Mouse (Mus musculus) hindbrain, embryonic 15.5 days (tissue): ENCODE data around the gene Sparc. TPM values are rescaled to one million over a fixed set of nuclear protein-coding genes. Genes with fewer than 3 reads are reported as not detected.

ENCODE experiments used
- ATAC-seq: fragments of 200-750 bp; cut with Nextera tagmentation; 2 replicates; pipeline ENCODE4 v1.8.0; 2017; ENCODE audit warnings: low read depth, moderate number of reproducible peaks, moderate TSS enrichment; ENCODE audit not compliant: low FRiP score
- H3K27ac ChIP-seq: fragments of 300-500 bp; sonication (generic); replicated peaks from 2 replicates; pipeline ENCODE4 v1.5.1; 2015; ENCODE audit warnings: mild to moderate bottlenecking, inconsistent platforms
- H3K27me3 ChIP-seq: fragments of 300-500 bp; sonication (generic); 2 replicates; pipeline ENCODE4 v1.6.1; 2015; ENCODE audit warnings: control low read depth, inconsistent platforms
- H3K36me3 ChIP-seq: fragments of 300-500 bp; sonication (generic); 2 replicates; pipeline ENCODE4 v1.6.1; 2015; ENCODE audit warnings: control low read depth, inconsistent platforms
- H3K4me1 ChIP-seq: fragments of 300-500 bp; sonication (generic); replicated peaks from 2 replicates; pipeline ENCODE4 v1.6.1; 2015; ENCODE audit warnings: control low read depth, inconsistent platforms
- H3K4me2 ChIP-seq: fragments of 300-500 bp; sonication (generic); 2 replicates; pipeline ENCODE4 v1.6.1; 2015; ENCODE audit warnings: moderate library complexity, mild to moderate bottlenecking, inconsistent platforms
- H3K4me3 ChIP-seq: fragments of 300-500 bp; sonication (generic); 2 replicates; pipeline ENCODE4 v1.5.1; 2015; ENCODE audit warnings: mild to moderate bottlenecking, inconsistent platforms
- H3K9ac ChIP-seq: fragments of 300-500 bp; sonication (generic); 2 replicates; pipeline ENCODE4 v1.6.1; 2015; ENCODE audit warnings: inconsistent platforms
- H3K9me3 ChIP-seq: fragments of 300-500 bp; sonication (generic); 2 replicates; pipeline ENCODE4 v1.6.1; 2016; ENCODE audit warnings: control low read depth, inconsistent platforms
- WGBS: fragments of 180-500 bp; shearing (Covaris S2); methylation state at CpG from one replicate; pipeline ENCODE4 v1.1.7; 2015; 5-methylcytosine and 5-hydroxymethylcytosine counted together
- polyA plus RNA-seq: library from polyadenylated mRNA; unstranded; fragments of >200 nt; fragmentation: Nextera tagmentation; extraction: Ambion mirVana; gene quantifications from 2 replicates; pipeline ENCODE4 v1.2.1, GENCODE M21; 2015

The Sparc gene
- polyA plus RNA-seq: 578 and 599 TPM in 2 replicates

- no peak within 1 kb of the TSS for H3K4me2 ChIP-seq
- no peaks in the 10 kb centered on the region for H3K36me3 ChIP-seq
- H3K27ac ChIP-seq: peak within 1 kb of the TSS; percentile 18; the same call in 1 of the 2 replicates
- no peak within 1 kb of the TSS for H3K4me3 ChIP-seq
- whole genome bisulfite sequencing: 100% methylated on average over 1 of the region's 1 CpGs
- ATAC-seq: no peak
- no peaks in the 10 kb centered on the region for H3K9me3 ChIP-seq
- H3K27me3 ChIP-seq: no peaks in the 10 kb centered on the region
- H3K4me1 ChIP-seq: peaks cover 38% of the 10 kb centered on the region
- no peak within 1 kb of the TSS for H3K9ac ChIP-seq
These were observed at the start of gene Sparc for GRCm38 (mm10) chr11:55422978-55423377. Sparc (minus strand) TSS chr11:55423183.

DNA sequence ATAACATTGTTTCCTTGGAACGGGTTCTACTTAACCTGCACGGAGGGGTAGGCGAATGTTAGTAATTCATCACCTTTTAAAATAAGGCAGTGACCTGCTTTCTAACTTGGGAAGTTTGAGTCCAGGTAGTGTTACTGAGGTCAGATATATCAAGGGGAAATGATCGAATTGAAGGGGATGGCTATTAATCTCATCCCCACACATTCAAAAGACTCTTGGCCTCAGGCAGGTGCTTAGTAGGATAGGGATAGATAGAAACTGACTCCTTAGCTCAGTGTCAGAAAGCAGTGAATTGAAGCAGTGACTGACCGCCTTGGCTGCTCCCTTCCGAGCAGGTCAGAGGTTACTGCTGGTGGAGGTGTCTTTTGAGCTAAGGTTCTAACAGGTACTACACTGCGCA lies 48.5 kb upstream of the Sparc start:
- Histone ChIP-seq H3K4me3 (peak overlapping the region; percentile 77; the same call in 1 of the 2 replicates), H3K9me3 (no peaks in the 10 kb centered on the region), H3K27ac (no peak overlapping the region), H3K4me2 (peak overlapping the region; percentile 65), H3K36me3 (no peaks in the 10 kb centered on the region), H3K27me3 (no peaks in the 10 kb centered on the region), H3K4me1 (peaks cover 39% of the 10 kb centered on the region), H3K9ac (no peak overlapping the region)
- no peak for ATAC-seq
- 95% methylated on average over 7 of the region's 7 CpGs for whole genome bisulfite sequencing

DNA sequence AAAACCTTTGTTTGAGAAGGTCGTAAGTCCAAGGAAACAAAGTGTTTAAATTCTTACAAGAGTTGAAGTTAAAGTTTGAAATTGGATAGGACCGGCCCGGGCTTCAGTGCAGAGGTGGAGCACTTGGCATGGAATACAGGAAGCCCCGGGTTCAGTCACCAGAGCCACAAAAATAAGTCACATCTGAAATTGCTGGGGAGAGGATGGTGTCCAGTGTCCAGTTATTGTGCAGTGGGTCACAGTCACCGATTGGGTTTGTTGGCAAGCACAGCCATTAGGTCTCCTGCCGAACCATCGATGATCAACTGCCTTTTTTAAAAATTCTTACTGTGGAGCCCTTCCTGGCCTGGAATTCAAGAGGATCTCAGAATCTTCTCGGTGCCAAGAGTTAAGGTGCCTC lies 47.8 kb upstream of the Sparc start:
- peak overlapping the region; percentile 85 for H3K9ac ChIP-seq
- H3K27ac ChIP-seq: no peak overlapping the region
- WGBS: 56% methylated on average over 8 of the region's 8 CpGs
- no peaks in the 10 kb centered on the region for H3K27me3 ChIP-seq
- H3K9me3 ChIP-seq: no peaks in the 10 kb centered on the region
- H3K4me3 ChIP-seq: peak overlapping the region; percentile 77
- H3K36me3 ChIP-seq: no peaks in the 10 kb centered on the region
- H3K4me2 ChIP-seq: peak overlapping the region; percentile 65
- H3K4me1 ChIP-seq: peaks cover 35% of the 10 kb centered on the region
- ATAC-seq: no peak

GRCm38 (mm10) chr11:55469923-55470691 lies 47.1 kb upstream of the Sparc start:
- WGBS: 1% methylated on average over 46 of the region's 46 CpGs
- Histone ChIP-seq H3K27ac (peak overlapping the region; percentile 90), H3K9ac (peak overlapping the region; percentile 85), H3K9me3 (no peaks in the 10 kb centered on the region), H3K27me3 (no peaks in the 10 kb centered on the region), H3K4me1 (peaks cover 33% of the 10 kb centered on the region), H3K36me3 (no peaks in the 10 kb centered on the region), H3K4me3 (peak overlapping the region; percentile 77), H3K4me2 (peak overlapping the region; percentile 65)
- no peak; the same call in 1 of the 2 replicates for ATAC-seq

DNA sequence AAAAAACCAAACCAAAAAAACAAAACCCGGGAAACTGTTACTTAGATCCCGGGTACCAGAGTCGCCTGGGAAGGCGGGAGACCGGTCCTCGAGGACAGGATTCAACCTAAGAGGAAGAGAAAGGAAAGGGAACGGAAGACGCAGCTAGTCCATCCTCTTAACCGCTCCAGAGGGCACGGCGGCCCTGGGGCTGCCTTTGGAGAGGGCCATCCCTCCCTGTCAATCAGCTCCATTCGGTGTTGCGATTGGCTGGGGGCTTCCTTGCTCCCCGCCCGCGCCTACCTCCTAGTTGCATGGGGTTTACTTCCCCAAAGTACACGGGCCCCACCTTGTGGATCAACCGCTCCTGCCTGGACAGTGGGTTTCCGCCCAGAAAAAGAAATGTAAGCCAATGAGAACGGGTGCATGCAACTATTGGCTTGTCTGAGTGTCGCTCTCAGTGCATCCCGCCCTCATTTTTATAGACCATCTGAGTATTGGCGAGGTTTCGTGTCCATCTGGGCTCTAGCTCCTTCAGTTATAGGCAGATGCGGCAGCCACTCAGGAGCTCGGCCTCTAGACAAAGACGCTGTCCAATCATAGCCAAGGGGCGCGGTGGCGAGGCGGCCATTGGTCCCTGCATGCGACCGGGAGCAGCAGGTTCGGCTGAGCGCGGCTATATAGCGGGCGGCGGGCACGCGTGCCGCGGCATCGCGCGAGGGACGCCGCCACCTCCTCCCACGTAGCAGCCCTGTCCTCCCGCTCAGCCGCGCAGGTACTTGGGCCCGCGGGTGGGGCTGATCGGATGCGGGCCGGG lies 46.3 kb upstream of the Sparc start, which contains the start of gene G3bp1:
Gene G3bp1 (plus strand): TSS at position 638 of the 796 bp plus-strand sequence.
- under 1% methylated on average over 56 of the region's 57 CpGs for WGBS
- peak within 1 kb of the TSS; percentile 77 for H3K4me3 ChIP-seq
- H3K36me3 ChIP-seq: no peaks in the 10 kb centered on the region
- peak within 1 kb of the TSS; percentile 91 for H3K27ac ChIP-seq
- peaks cover 33% of the 10 kb centered on the region for H3K4me1 ChIP-seq
- no peaks in the 10 kb centered on the region for H3K9me3 ChIP-seq
- H3K27me3 ChIP-seq: no peaks in the 10 kb centered on the region
- ATAC-seq: peak; percentile 99
- H3K4me2 ChIP-seq: peak within 1 kb of the TSS; percentile 91
- H3K9ac ChIP-seq: peak within 1 kb of the TSS; percentile 85

- H3K27ac ChIP-seq: peak overlapping the region; percentile 91
- peaks cover 32% of the 10 kb centered on the region for H3K4me1 ChIP-seq
- peak overlapping the region; percentile 91 for H3K4me2 ChIP-seq
- H3K9ac ChIP-seq: peak overlapping the region; percentile 61
- peak overlapping the region; percentile 48 for H3K4me3 ChIP-seq
- H3K9me3 ChIP-seq: no peaks in the 10 kb centered on the region
- ATAC-seq: no peak
- no peaks in the 10 kb centered on the region for H3K27me3 ChIP-seq
- no peaks in the 10 kb centered on the region for H3K36me3 ChIP-seq
- 2% methylated on average over 17 of the region's 17 CpGs for WGBS
These were observed 45.6 kb upstream of the Sparc start for GRCm38 (mm10) chr11:55468611-55469047.

DNA sequence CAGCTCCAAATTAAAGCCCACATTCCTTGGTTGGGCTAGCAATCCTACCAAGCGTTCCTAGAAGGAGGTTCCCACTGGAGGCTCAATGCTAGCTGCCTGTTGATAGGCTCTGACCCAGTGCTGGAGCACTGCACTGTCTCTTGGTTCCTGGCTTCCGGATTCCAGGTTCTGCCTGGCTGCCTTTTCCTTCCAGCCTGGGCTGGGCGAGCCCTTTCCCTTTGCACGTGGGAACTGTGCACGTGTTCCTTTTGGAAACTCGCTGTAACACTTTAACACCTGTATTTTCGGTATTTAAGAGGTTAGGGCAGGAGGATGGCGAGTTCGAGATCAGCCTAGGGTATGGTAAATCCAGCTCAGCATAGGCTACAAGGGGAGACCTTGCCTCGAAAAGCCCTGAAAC lies 45.0 kb upstream of the Sparc start:
- WGBS: 65% methylated on average over 10 of the region's 10 CpGs
- H3K4me3 ChIP-seq: peak overlapping the region; percentile 48
- no peak for ATAC-seq

GRCm38 (mm10) chr11:55465177-55465576 lies 42.2 kb upstream of the Sparc start:
- no peaks in the 10 kb centered on the region for H3K27me3 ChIP-seq
- no peak overlapping the region for H3K4me2 ChIP-seq
- H3K9me3 ChIP-seq: no peaks in the 10 kb centered on the region
- no peaks in the 10 kb centered on the region for H3K36me3 ChIP-seq
- 88% methylated on average over 3 of the region's 3 CpGs for WGBS
- H3K27ac ChIP-seq: no peak overlapping the region
- H3K4me1 ChIP-seq: peaks cover 19% of the 10 kb centered on the region
- H3K9ac ChIP-seq: no peak overlapping the region
- H3K4me3 ChIP-seq: no peak overlapping the region
- no peak for ATAC-seq

More for the DNA sequence above, 45.0 kb upstream of the Sparc start:
- Histone ChIP-seq H3K4me1 (peaks cover 27% of the 10 kb centered on the region), H3K9ac (peak overlapping the region; percentile 61; the same call in 1 of the 2 replicates), H3K4me2 (peak overlapping the region; percentile 91), H3K27me3 (no peaks in the 10 kb centered on the region), H3K27ac (peak overlapping the region; percentile 91), H3K36me3 (no peaks in the 10 kb centered on the region), H3K9me3 (no peaks in the 10 kb centered on the region)

- H3K27ac ChIP-seq: no peak overlapping the region
These were observed 41.7 kb upstream of the Sparc start for GRCm38 (mm10) chr11:55464707-55465106.

GRCm38 (mm10) chr11:55462149-55462548 lies 39.2 kb upstream of the Sparc start:
- Histone ChIP-seq H3K9me3 (no peaks in the 10 kb centered on the region), H3K4me3 (no peak overlapping the region), H3K36me3 (no peaks in the 10 kb centered on the region), H3K27me3 (no peaks in the 10 kb centered on the region), H3K27ac (no peak overlapping the region), H3K9ac (no peak overlapping the region), H3K4me2 (no peak overlapping the region), H3K4me1 (peaks cover 21% of the 10 kb centered on the region)
- 97% methylated on average over 9 of the region's 9 CpGs for WGBS
- no peak for ATAC-seq

More at GRCm38 (mm10) chr11:55464707-55465106, 41.7 kb upstream of the Sparc start:
- Histone ChIP-seq H3K36me3 (no peaks in the 10 kb centered on the region), H3K9ac (no peak overlapping the region), H3K27me3 (no peaks in the 10 kb centered on the region), H3K4me3 (no peak overlapping the region), H3K9me3 (no peaks in the 10 kb centered on the region), H3K4me2 (no peak overlapping the region), H3K4me1 (peaks cover 23% of the 10 kb centered on the region)
- no peak for ATAC-seq
- 88% methylated on average over 10 of the region's 10 CpGs for WGBS

GRCm38 (mm10) chr11:55461019-55461645 lies 38.1 kb upstream of the Sparc start, which contains the start of gene Atox1:
Atox1 (minus strand) TSS chr11:55461239.
- WGBS: under 1% methylated on average over 36 of the region's 36 CpGs
- ATAC-seq: peak; percentile 96
- Histone ChIP-seq H3K9me3 (no peaks in the 10 kb centered on the region), H3K27ac (peak within 1 kb of the TSS; percentile 80), H3K36me3 (no peaks in the 10 kb centered on the region), H3K4me3 (peak within 1 kb of the TSS; percentile 66), H3K4me1 (peaks cover 21% of the 10 kb centered on the region), H3K27me3 (no peaks in the 10 kb centered on the region), H3K9ac (peak within 1 kb of the TSS; percentile 68), H3K4me2 (peak within 1 kb of the TSS; percentile 79)
